Mouse (Mus musculus): Measurements from ENCODE around the gene Ep300.

Gene Ep300

DNA sequence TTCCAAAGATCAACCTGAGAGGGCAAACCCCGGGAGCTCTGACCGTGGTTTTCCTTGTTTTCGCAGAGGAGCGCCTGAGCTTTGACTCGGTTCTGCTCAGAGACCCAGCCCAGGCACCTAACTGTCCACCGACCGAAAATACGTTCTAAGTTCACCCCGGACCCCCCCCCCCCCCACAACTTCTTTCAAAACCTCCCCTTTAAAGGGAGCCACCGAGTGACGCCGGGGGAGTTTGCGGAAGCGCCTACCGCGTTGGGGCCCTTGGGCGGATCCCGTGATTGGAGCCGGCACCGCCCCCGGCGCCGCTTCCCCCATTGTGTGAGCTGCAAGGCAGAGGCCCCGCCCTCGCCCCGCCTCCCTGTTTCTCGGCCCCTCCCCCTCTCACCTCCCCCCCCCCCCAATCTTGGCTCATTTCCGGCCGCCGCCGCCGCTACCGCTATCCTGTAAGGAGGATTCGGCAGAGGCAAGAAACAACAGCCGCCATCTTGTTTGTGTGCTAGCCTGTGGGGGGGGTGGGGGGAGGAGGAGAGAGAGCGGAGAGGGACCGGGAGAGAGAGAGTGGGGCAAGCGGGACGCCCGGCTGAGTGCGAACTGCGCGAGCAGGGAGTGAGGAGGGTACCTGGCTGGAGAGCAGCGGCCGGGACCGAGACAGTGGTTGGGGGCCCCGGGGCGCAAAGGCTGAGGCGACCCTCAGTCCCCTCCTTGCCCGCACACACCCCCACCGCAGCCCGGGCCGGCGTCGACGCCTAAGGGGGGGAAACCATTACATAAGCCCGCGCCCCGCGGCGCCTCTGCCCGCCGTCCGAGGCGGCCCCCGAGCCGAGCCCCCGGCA, at the start of gene Ep300:
Ep300 (plus strand) TSS at position 439 of the 833 bp plus-strand sequence.
- peak; percentile 97 for DNase-seq

DNA sequence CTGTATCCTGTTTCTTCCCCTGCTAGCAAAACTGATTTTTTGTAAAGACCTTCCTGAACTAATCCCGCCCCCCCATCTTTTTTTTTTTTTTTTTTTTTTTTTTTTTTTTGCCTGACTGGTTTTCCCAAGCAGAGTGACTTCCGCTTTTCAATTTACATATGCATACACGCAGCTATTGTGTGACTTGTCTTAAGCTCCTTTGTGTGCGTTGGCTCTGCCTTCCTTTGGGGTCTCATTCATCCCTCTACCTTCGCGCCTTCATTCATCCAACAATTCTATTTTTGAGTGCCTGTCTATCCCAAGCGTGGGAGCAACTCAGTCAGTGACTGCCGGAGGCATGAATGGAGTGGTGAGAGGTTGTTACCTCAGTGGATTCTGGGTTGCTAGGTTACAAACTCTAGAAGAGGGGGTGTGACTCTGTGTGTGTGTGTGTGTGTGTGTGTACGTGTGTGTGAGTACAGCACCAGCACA, 49.2 kb upstream of the Ep300 start:
- no peak for DNase-seq

DNA sequence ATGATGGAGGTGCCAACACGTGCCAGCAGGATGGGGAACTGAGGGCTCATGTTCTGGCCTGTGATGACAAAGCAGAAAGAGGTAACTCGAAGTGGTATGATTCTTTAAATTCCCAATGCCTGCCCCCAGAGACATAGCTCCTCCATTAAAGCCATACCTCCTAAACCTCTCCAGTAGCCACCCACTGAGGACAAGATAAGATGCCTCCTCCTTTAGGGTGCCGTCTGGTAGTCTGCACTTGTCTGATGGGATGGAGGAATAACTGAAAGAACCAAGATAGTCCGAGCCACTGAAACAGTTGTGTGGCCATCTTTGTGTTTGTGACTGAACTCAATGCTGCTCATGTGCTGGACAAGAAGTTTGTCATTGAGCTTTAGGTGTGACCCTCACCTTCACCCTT, 47.0 kb upstream of the Ep300 start:
- no peak for DNase-seq

DNA sequence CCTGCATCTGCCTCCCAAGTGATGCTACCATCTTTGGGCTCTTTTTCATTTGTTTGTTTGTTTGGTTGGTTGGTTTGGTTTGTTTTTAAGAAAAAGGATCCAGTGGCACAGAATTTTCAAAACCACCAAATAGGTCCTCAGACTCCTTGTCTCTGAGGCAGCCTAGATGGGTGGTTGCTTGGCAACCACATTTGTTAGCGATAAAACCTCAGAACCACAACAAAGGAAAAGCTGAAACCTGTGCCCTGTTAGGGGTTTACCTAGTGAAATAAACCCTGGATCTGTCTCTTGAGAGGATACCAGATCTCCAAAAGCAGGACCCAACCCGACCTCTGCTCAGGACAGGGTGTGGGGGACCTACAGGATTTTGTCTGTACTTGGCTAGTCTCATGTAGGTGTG, 45.6 kb upstream of the Ep300 start:
- no peak for DNase-seq

DNA sequence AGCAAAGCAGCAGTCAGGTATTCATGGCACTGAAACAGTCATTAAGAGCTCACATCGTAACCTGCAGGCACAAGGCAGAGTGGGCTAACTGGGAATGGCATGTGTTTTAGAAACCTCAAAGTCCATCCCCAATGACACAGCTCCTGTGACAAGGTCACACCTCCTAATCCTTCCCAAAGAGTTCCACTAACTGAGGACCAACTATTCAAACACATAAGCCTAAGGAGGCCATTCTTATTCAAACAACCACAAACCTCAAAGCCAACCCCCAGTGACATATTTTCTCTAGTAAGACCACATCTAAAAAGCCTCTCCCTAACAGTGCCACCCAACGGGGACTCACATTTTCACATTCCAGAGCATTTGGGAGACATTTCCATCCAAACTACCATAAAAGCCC, 40.2 kb upstream of the Ep300 start:
- no peak for DNase-seq

DNA sequence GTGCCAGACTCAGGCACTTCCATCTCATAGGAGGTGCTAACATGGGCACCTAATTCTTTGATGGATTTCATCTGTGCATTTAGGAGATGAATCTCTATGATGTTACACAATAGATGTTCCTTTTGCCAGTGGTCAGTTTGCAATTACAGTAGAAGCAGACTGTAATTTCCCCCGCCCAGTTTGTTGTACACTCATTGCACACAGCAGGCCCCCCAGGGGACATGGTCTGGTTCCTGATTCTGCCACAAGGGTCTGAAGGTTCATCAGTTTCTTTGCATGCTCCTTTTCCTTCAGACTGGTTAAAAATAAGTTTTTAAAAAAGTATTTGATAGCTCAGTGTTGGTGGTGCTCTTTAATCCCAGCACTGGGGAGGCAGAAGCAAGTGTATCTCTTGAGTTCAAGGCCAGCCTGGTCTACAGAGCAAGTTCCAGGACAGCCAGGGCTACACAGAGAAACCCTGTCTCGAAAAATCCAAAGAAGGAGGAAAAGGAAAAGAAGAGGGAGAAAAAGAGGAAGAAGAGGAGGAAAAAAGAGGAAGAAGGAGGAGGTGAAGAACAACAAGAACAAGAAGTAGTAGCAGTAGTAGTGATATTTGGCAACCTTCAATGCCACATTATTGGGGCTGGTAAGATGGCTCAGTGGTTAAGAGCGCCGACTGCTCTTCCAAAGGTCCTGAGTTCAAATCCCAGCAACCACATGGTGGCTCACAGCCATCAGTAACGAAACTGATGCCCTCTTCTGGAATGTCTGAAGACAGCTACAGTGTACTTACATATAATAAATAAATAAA, 39.6 kb upstream of the Ep300 start:
- no peak for DNase-seq

DNA sequence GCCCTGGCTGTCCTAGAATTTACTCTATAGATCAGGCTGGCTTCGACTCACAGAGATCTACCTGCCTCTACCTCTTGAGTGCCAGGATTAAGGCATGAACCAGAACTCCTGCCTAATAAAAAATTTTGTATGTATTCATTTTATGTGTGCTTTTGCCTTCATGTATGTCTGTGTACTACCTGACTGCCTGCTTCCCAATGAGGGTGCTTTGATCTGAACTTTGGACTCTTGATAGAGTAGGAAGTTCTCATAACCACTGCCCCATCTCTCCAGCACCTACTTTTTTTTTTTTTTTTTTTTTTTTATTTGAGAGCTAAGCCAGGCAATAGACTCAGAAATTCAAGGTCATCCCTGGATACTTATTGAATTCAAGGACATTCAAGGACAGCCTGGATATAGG, 31.7 kb upstream of the Ep300 start:
- DNase-seq, result no peak

DNA sequence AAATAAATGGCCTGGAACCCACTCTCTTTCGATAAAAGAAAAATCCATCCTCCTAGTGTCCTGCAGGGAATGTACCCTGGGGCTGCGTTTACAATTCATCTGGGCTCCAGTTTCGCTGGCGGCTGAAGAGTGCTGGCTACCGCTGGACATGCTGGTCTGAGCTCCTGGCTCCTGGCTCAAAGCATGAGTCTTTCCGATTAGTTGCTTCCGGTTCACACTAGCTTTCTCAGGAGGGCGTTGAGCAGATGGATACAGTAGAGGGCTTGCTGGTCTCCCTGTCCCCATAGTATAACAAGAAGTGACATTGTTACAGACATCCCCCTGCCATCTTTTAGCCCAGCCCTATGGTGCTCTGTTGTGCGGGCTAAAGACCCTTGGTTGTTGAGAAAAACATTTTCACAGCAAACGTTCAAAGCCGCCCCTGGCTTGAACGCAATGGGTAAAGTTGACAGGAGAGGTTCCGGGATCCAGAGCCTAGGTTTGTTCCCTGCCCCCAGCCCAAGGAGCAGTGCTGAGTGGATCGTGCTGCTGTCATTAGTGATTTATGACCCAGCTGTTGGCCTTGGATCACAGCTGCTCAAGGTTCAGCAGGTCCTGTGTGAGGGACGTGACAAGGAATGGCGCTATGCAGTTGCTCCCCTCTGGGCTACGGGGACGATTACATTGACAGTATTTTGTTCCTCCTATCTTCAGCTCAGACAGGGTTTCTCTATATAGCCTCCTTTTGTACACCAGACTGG, 30.4 kb upstream of the Ep300 start:
- no peak for DNase-seq

DNA sequence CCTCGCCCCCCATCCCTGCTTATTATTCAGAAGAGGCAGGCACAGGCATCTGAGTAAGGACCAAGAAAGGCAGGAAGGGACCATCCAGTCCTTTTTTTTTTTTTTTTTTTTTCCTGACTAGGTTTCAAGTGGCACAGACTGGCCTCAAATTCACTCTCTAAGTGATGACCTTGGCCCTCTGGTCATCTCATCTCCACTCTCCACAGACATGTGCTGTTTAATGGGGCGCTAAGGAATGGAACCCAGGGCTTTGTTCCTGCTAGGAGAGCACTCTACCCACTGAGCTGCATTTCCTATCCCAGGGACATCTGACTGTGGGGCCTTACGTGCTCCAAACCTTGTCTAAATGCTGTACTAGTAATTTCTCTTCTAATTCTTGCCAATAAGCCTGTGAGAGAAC, 29.2 kb upstream of the Ep300 start:
- no peak for DNase-seq

DNA sequence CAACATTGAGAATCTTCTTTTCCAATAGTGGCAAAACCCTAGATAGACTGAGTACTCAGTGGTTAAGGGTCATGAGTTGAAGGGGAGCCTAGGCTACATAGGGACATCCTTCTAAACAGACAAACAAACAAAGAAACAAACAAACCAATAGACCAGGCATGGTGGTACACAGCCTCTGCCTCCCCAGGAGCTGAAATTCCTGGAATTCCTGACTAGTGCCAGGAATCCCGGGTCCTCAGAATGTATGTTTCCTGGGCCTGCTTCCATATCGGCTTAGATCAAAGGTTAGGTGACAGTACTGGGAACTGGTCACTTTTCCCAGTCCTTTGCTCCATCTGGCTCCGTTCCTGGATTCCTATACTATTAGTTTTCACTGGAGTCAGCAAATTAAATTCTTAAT, 23.6 kb upstream of the Ep300 start:
- DNase-seq, result no peak

DNA sequence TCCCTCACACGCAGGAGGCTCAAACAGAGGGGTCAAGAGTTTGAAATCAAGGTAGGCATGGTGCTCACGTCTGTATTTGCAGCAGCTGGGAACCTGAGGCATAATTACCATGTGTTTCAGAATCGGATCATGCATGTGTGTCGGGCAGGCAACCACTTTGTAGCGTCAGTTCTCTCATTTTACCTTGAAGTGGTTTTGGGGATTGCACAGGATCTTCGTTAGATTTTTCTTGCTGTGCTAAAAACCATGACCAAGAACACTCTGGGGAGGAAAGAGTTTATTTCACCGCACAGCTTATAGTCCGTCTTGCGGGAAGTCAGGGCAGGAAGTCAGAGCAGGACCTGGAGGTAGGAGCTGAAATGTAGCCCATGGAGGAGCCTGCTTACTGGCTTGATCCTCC, 23.2 kb upstream of the Ep300 start:
- no peak for DNase-seq

DNA sequence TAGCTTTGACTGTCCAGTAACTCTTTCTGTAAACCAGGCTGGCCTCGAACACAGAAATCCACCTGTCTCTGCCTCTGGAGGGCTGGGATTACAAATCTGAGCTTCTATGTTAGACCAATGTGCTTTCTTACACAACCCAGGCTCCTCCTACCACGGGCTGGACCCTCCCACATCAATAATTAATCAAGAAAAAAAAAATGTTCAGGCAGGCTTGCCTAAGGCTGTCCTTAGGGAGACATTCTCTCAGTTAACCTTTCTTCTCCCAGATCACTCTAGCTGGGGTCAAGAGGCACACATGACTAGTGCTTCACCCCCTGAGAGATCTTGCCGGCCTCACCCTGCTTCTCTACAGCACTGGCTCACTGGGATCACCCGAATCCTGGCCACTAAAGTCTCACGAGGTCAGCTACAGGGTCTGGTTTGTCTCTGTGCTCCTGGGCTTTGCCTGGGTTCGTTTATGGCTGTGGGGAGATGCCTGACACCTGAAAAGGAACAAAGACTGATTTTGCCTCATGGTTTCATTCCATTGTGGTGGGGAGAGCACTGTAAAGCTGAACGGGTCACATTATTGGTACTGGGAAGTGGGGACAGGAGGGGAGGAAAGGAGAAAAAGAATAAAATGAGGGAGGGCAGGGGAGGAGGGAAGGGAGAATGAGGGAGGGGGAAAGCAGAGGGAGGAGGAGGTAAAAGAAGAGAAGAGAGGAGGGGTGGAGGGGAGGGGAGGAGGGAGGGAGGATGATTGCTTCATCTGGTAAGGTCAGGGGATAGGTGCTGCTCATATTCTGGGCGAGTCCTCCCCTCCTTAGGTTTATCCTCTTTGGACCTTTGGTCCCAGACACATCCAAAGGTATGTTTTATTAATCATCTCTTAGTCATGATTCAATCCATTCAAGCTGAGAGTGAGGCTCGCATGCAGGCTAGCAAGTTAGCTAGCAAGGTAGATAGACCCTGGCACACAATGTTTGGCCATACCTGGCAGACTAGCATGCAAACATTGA, 22.4 kb upstream of the Ep300 start:
- peak; percentile 45 for DNase-seq

DNA sequence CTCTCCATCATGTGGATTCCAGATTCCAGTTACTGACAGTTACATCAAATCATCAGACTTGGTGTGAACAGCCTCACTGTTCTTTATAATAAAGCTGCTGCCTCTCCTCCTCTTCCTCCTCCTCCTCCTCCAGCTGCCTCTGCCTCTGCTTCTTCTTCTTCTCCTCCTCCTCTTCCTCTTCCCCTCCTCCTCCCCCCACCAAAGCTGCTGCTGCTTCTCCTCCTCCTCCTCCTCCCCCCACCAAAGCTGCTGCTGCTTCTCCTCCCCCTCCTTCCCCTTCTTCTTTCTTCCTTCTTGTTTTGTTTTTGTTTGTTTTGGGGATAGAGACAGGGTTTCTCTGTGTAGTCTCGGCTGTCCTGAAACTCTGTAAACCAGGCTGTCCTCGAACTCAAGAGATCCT, 17.1 kb upstream of the Ep300 start:
- no peak for DNase-seq

DNA sequence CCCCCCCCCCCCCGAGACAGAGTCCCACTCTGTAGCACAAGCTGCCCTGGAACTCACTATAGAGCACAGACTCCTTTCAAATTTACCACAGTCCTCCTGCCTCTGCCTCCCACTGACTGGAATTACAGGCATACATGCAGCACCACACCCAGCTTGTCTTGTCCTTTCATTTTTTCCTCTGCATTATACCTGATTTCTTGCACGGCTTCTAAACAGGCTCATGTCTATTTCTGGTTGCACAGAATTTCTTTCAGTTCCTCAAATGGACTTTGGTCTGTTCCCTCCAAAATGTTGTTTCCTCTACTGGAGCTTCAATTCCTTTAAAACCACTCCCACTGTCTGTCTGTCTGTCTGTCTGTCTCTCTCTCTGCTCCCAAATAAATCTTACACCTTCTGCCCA, 16.6 kb upstream of the Ep300 start:
- DNase-seq, result peak; percentile 15

DNA sequence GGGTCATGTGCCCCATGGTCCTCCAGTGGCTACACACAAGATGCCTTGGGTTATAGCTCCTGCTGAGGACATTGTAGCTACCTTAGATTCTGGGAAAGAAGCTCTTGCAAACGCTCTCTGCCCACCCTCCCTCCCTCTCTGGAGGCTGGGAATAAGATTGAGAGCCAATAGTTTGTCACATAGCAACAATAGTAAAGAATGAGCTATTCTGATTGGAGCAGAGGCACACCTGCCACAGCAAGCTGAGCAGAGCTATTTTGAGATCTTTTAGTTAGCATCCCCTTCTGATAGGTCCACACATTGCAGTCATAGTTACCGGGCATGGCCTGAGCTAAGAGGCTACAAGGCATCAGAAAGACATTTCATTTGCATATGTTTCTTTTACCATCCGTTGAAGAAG, 8.2 kb upstream of the Ep300 start:
- DNase-seq, result no peak

DNA sequence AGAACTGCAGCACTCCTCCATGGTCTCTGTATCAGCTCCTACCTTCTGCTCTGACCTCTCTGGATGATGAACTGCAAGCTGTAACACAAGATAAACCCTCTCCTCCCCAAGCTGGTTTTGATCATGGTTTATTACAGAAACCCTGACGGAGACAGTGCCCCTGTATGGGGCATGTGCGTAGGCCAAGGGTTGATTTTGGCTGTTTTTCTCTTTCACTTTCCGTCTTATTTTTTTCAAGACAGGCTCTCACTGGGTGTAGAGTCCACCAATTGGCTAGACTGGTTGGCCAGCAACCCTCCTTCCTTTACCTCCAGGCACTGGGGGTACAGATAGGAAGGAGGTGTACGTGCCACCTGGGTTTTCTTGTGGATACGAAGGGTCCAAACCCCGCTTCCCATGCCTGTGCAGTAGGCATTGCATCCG, 7.4 kb upstream of the Ep300 start:
- DNase-seq, result no peak

DNA sequence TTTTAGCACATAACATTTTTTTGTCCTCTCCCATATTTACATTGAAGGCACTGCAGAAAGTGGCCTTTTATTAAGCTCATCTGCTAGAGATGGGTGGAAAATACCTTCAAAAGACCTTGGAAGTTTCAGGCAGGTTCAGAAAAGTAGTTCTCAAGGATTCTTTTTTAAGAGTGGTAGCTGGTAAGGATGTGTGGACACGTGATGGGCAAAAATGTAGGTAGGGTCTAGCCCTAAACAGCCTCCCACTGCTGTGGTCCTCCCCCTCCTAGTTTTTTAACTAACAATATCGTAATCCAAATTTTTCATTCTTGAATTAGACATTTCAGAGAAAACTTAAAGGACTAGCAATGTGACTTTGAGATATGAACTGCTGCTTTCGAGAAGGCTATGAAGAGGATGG, 685 bp upstream of the Ep300 start:
- DNase-seq, result no peak

DNA sequence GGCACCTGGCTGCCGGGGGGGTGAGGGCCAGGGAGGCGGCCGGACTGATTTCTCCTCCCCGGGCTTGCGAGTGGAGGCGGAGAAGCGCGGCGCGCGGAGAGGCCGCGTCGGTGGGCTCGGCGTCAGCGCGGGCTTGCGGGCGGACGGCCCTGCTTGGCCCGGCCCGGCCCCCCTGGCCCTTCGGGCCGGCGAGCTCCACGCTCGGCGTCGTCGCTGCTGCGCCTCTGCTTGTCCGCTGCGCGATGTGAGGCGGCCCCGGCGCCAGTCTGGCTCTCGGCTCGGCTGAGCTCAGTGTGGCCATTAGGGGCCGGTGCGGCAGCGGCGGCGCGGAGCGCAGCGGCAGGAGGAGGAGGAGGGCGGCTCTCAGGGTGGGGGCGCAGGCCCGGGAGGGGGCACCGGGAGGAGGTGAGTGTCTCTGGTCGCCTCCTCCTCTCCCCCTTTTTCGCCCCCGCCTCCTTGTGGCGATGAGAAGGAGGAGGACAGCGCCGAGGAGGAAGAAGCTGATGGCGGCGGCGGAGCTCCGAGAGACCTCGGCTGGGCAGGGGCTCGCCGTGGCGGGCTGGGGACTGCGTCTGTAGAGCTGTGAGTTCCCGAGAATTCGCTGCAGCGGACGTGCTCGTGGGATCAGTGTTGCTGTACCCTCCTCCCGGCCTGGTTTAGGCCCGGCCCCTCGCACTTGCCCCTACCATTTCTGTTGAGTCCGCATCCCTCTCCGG, 753 bp downstream of the Ep300 start:
- peak; percentile 90 for DNase-seq

DNA sequence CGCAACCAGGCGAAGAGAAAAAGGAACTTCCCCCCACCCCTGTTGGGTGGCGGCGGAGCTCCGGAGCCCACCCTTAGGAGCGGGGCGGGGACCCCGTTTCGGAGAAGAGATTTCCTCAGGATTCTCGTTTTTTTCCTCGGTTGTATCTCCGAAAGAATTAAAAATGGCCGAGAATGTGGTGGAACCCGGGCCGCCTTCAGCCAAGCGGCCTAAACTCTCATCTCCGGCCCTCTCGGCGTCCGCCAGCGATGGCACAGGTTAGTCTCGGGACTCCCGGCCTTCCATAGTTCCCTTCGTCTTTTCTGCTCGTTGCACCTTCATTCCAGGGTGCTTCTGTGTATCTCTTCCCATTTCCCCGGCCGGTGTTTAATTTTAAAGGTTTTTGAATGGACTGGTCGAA, 1.3 kb downstream of the Ep300 start:
- DNase-seq, result peak; percentile 48

DNA sequence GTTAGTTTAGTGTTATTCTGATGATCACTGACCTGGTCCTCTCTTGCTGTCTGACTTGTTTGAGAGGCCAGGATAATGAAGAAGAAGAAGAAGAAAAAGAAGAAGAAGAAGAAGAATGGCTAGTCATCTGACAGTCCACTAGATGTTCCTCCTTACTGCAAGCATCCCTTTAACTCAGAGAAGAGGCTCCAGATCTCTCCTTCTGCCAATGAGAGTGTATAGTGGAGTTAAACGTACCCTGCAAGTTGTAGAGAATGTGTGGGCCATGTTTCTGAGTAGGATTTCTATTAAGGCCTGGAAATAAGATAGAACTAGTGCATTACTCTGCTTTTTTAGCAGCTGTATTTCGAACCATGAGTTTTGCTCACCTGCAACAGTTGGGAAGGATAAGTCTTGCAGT, 2.5 kb downstream of the Ep300 start:
- DNase-seq, result no peak

DNA sequence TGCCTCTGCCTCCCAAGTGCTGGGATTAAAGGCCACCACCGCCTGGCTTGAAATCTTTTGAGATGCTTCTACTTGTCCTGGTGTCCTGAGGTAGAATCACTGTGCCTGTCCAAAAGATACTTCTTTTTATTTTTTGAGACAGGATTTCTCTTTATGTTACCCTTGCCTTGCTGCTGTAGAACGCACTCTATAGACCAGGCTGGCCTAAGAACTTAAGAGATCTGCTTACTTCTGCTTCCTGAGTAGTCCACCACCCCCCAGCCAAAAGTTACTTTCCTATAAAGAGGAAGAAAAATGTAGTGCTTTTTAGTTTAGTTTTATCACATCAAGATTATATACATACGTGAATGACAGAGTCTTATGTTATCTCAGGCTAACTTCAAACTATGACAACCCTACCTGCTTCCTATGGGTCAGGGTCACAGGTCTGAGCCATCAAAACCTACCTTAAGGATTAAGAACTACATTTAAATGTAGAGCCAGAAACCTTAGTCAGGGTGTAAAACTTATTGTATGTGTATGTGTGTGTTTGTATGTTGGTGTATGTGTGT, 9.1 kb downstream of the Ep300 start:
- no peak for DNase-seq

All from lung, postnatal 36 days (tissue).